Mouse (Mus musculus) heart, postnatal 0 days (tissue): ENCODE data around the gene Wdr6. TPM values are rescaled to one million over a fixed set of nuclear protein-coding genes. Genes with fewer than 3 reads are reported as not detected.

Experiments used
- ATAC-seq: fragments of 200-750 bp; cut with Nextera tagmentation; 2 replicates; pipeline ENCODE4 v1.8.0; 2017; ENCODE audit warnings: low read depth, moderate number of reproducible peaks, moderate library complexity; ENCODE audit not compliant: insufficient read depth
- DNase-seq: peaks from one replicate; pipeline ENCODE4 v3.0.0-alpha.2; 2016; ENCODE audit warnings: low spot score
- H3K27ac ChIP-seq: fragments of 300-500 bp; sonication (generic); 2 replicates; pipeline ENCODE4 v1.5.1; 2014; ENCODE audit warnings: low read depth, mild to moderate bottlenecking
- H3K27me3 ChIP-seq: fragments of 300-500 bp; sonication (generic); 2 replicates; pipeline ENCODE4 v1.6.1; 2014; ENCODE audit warnings: low read length, mixed read lengths; ENCODE audit not compliant: control insufficient read depth, insufficient read depth
- H3K36me3 ChIP-seq: fragments of 300-500 bp; sonication (generic); replicated peaks from 2 replicates; pipeline ENCODE4 v1.6.1; 2014; ENCODE audit warnings: low read length, mixed read lengths; ENCODE audit not compliant: control insufficient read depth, insufficient read depth
- H3K4me1 ChIP-seq: fragments of 300-500 bp; sonication (generic); 2 replicates; pipeline ENCODE4 v1.6.1; 2014; ENCODE audit warnings: antibody characterized with exemption; ENCODE audit not compliant: control insufficient read depth, insufficient read depth
- H3K4me2 ChIP-seq: fragments of 300-500 bp; sonication (generic); 2 replicates; pipeline ENCODE4 v1.6.1; 2014; ENCODE audit warnings: low read depth, mild to moderate bottlenecking, low read length, moderate library complexity
- H3K4me3 ChIP-seq: fragments of 300-500 bp; sonication (generic); 2 replicates; pipeline ENCODE4 v1.5.1; 2014; ENCODE audit warnings: low read depth, low read length
- H3K9ac ChIP-seq: fragments of 300-500 bp; sonication (generic); replicated peaks from 2 replicates; pipeline ENCODE4 v1.6.1; 2014; ENCODE audit warnings: low read depth, low read length, mixed read lengths
- H3K9me3 ChIP-seq: fragments of 300-500 bp; sonication (generic); replicated peaks from 2 replicates; pipeline ENCODE4 v1.6.1; 2016; ENCODE audit warnings: low read length; ENCODE audit not compliant: control insufficient read depth
- CTCF ChIP-seq: IDR thresholded peaks from 2 replicates; pipeline ENCODE4 v1.5.1; 2016; ENCODE audit warnings: antibody characterized with exemption, control low read depth, low read depth
- EP300 ChIP-seq: IDR thresholded peaks from 2 replicates; pipeline ENCODE4 v1.6.1; 2016; ENCODE audit warnings: antibody characterized with exemption, low read depth
- WGBS: fragments of 180-500 bp; shearing (Covaris S2); extraction: QIAGEN DNeasy Blood & Tissue Kit; methylation state at CpG from one replicate; pipeline ENCODE4 v1.1.7; 2014; 5-methylcytosine and 5-hydroxymethylcytosine counted together
- polyA plus RNA-seq: library from polyadenylated mRNA; unstranded; fragments of >200 nt; fragmentation: Nextera tagmentation; extraction: Ambion mirVana; gene quantifications from 2 replicates; pipeline ENCODE4 v1.2.1, GENCODE M21; 2015
- total RNA-seq: library from RNA; depleted of rRNA; stranded (reverse); fragments of >200 nt; gene quantifications from 2 replicates; pipeline ENCODE4 v1.2.3, GENCODE M21; 2014; ENCODE audit warnings: low replicate concordance

Wdr6 gene
- total and polyA plus RNA-seq, 2 experiments from 2014 or later = 25.1 to 53.2 TPM

GRCm38 (mm10) chr9:108573774-108574690, 4.5 kb downstream of the Wdr6 start:
- WGBS = 48% methylated on average over 26 of the region's 26 CpGs
- H3K9me3 ChIP-seq = no peaks in the 10 kb centered on the region
- TF ChIP-seq EP300 (no peak), CTCF (peak; percentile 67)
- peaks cover 37% of the 10 kb centered on the region for H3K36me3 ChIP-seq
- no peak overlapping the region for H3K4me2 ChIP-seq
- DNase-seq (peak; percentile 45), ATAC-seq (no peak)
- no peaks in the 10 kb centered on the region for H3K27me3 ChIP-seq
- H3K4me3 ChIP-seq = no peak overlapping the region
- H3K27ac ChIP-seq = no peak overlapping the region
- H3K4me1 ChIP-seq = peaks cover 20% of the 10 kb centered on the region
- no peak overlapping the region for H3K9ac ChIP-seq

- H3K27me3 ChIP-seq = no peaks in the 10 kb centered on the region
- H3K4me2 ChIP-seq = no peak overlapping the region
- peaks cover 28% of the 10 kb centered on the region for H3K4me1 ChIP-seq
- 85% methylated on average over 10 of the region's 10 CpGs for WGBS
- ATAC-seq (no peak), DNase-seq (no peak)
- peaks cover 37% of the 10 kb centered on the region for H3K36me3 ChIP-seq
- no peak for TF ChIP-seq EP300
- no peak overlapping the region for H3K4me3 ChIP-seq
- H3K27ac ChIP-seq = no peak overlapping the region
- no peak overlapping the region for H3K9ac ChIP-seq
- no peaks in the 10 kb centered on the region for H3K9me3 ChIP-seq
Measured at GRCm38 (mm10) chr9:108572321-108572720, 6.2 kb downstream of the Wdr6 start.

- no peaks in the 10 kb centered on the region for H3K9me3 ChIP-seq
- no peak overlapping the region for H3K9ac ChIP-seq
- H3K4me1 ChIP-seq = peaks cover 28% of the 10 kb centered on the region
- H3K4me3 ChIP-seq = no peak overlapping the region
- ATAC-seq (no peak), DNase-seq (no peak)
- no peak for TF ChIP-seq EP300
- TF ChIP-seq CTCF = no peak
- H3K4me2 ChIP-seq = no peak overlapping the region
- no peaks in the 10 kb centered on the region for H3K27me3 ChIP-seq
- WGBS = 93% methylated on average over 16 of the region's 16 CpGs
- H3K36me3 ChIP-seq = peaks cover 37% of the 10 kb centered on the region
- H3K27ac ChIP-seq = no peak overlapping the region
Measured at GRCm38 (mm10) chr9:108571401-108571973, 7.1 kb downstream of the Wdr6 start.

GRCm38 (mm10) chr9:108570207-108570896, 8.2 kb downstream of the Wdr6 start:
- ATAC-seq (no peak), DNase-seq (no peak)
- H3K9me3 ChIP-seq = no peaks in the 10 kb centered on the region
- no peaks in the 10 kb centered on the region for H3K27me3 ChIP-seq
- H3K4me3 ChIP-seq = peak overlapping the region; percentile 68
- peak overlapping the region; percentile 97 for H3K4me2 ChIP-seq
- H3K36me3 ChIP-seq = peaks cover 34% of the 10 kb centered on the region
- TF ChIP-seq EP300 (no peak), CTCF (peak; percentile 61)
- peak overlapping the region; percentile 5 for H3K27ac ChIP-seq
- WGBS = 1% methylated on average over 40 of the region's 40 CpGs
- peak overlapping the region; percentile 55 for H3K9ac ChIP-seq
- peaks cover 34% of the 10 kb centered on the region for H3K4me1 ChIP-seq

GRCm38 (mm10) chr9:108569381-108570206, 8.9 kb downstream of the Wdr6 start, which contains the start of gene Dalrd3:
Gene Dalrd3 (plus strand): TSS chr9:108569886.
- peaks cover 34% of the 10 kb centered on the region for H3K4me1 ChIP-seq
- H3K36me3 ChIP-seq = peaks cover 40% of the 10 kb centered on the region
- ATAC-seq (peak; percentile 58), DNase-seq (peak; percentile 95)
- no peaks in the 10 kb centered on the region for H3K27me3 ChIP-seq
- 6% methylated on average over 42 of the region's 42 CpGs for WGBS
- no peaks in the 10 kb centered on the region for H3K9me3 ChIP-seq
- H3K9ac ChIP-seq = peak within 1 kb of the TSS; percentile 55
- no peak for TF ChIP-seq CTCF
- no peak for TF ChIP-seq EP300
- H3K4me3 ChIP-seq = peak within 1 kb of the TSS; percentile 68
- peak within 1 kb of the TSS; percentile 95 for H3K27ac ChIP-seq
- H3K4me2 ChIP-seq = peak within 1 kb of the TSS; percentile 97
